Mouse (Mus musculus) left cerebral cortex, postnatal 4 days (tissue): ENCODE data around the gene Flnb. TPM values are rescaled to one million over a fixed set of nuclear protein-coding genes. Genes with fewer than 3 reads are reported as not detected.

Experiments used
- DNase-seq: peaks from one replicate; pipeline ENCODE4 v3.0.0-alpha.2; 2022
- intact Hi-C: fragments of 180-260 bp; cut with DNase I; formaldehyde crosslinking; loops from one replicate; pipeline ENCODE4 v1.15.1; 2025
- total RNA-seq, 2 experiments: library from RNA; stranded (reverse); gene quantifications; 2 replicates each; pipeline ENCODE4 v1.2.3; 2021

Gene Flnb
- total RNA-seq, 2 experiments from 2014 or later, result 36.3 to 44.4 TPM

DNA sequence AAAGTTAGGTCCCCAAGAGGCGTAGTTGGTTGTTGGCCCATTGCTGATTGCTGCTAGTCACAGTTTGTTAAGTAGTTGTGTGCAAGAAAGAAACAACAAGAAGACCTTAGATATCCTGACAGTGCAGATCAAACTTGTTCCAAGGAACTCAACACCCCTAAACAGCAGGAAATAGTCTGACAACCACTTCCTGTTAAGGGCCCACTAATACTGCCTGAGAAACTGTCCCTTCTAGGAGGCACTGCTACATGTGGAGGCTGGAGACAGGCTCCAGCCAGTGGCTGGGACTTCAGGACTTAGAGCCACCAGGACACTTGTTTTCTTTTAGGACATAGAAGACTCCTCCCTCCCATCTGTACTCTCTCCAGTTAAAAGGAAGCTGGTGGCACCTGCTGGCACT, 159.7 kb downstream of the Flnb start:
- intact Hi-C loops, result no loop called here
- no peak for DNase-seq

DNA sequence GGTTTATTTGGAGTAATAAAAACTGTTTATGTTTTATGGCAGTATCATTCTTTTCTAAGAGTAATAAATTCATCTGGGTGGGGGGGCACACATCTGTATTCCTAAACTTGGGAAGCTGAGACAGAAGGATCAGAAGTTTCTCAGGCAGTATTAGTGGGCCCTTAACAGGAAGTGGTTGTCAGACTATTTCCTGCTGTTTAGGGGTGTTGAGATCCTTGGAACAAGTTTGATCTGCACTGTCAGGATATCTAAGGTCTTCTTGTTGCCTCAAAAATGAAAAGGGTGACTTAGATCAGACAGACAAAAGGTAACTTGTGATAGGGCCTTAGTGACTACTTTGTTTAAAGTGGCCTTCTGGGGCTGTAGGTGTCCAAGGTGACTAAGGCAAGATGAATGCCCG, 160.4 kb downstream of the Flnb start:
- intact Hi-C loops, result no loop called here

DNA sequence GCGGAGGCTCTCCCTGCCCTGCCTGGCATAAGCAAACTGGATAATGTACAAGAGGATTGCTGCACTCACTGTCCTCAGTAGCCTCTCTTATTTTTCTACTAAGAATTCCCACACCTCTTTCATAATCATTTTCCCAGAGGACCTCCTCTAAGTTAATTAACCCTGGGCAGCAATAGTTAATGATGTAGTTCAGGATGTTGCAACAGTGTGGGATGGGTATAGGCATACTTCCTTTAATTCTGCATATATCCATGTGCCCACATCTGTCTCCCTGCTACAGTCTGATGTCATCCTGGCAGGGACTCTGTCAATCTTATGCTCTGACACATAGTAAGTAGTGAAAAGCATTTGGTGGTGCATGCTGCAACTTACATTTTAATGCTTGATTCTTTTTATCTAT, 163.5 kb downstream of the Flnb start:
- no peak for DNase-seq
- intact Hi-C loops, result no loop called here

More for the DNA sequence above, 160.4 kb downstream of the Flnb start:
- DNase-seq, result no peak

DNA sequence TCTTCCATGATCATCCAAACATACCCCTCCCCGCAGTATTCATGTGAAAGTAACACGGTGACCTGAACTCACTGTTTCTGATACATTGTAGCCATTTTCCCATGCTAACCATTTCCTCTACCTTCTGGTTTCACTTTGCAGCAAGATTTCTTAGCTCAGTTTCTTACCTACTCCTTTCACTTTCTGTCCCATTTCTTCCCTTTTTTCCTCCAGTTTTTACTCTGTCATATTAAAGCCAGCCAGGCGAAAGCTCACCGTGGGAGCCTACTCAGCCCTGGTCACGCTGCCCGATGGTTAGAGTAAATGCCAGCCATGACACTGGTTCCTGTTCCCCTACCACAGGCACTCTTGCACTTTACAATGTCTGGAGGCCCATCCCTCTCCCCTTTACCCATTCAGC, 169.2 kb downstream of the Flnb start:
- intact Hi-C loops, result no loop called here
- no peak for DNase-seq

DNA sequence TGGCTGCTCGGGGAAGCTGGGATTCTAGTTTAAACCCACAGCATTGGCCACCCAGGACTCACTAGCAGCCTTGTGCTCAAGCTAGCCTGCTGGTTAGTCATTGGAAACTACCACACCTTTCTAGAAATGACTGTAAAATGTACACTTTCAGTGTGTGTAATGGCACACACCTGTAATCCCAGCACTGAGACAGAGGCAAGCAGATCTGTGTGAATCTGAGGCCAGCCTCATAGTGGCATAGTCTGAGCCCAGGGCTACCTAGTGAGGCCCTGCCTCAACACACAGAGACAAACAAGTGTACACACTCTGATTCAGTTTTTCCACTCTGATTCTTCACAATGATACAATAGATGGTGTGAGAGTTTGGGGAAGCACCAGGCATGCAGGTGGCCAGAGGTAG, 171.6 kb downstream of the Flnb start:
- DNase-seq, result no peak
- intact Hi-C loops, result no loop called here

DNA sequence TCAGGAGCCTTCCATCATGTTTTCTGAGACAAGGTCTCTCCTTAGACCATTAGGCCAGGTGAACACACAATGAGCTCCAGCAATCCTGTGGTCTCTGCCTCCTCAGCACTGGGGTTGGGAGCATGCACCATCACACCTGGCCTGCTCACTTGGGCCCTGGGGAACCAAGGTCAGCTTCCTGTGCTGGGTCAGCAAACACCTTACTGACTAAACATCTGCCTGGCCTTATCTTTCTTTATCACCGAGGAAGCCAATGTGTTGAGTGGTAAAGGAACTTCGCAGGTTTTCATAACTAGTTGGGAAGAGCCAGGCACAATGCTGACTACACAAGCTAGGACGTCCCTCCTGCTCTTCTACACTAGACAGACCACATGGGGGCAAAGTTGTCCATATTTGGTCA, 172.2 kb downstream of the Flnb start:
- DNase-seq, result no peak
- intact Hi-C loops, result no loop called here

DNA sequence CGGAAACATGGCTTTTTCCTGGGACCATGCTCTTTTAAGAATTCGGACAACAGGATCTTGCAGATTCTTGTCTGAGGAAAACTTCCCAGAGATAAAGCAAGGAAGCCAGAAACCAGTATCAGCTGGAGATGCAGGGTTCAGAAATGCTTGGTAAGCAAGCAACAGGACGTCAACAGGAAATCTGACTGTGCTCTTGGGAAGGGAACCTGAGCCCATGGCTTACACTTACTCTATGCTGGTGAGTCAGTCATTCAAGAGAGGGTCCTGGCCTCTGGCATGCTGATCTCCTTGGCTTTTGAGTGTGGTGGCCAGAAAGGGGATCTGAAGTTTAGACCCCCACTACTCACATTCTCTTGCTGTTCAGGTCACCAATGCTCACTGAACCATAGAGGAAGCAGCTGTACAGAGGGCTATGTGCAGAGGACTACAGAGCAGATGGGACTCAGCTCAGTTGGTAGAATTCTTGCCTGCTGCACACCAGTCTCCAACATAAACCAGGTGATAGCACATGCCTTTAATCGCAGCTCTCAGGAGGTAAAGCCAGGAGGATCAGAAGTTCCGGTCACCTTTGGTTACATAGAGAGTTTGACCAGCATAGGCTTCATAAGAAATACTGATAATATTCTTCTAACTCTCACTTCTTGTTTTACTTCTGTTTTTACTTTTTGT, 173.5 kb downstream of the Flnb start:
- no peak for DNase-seq
- intact Hi-C loops, result no loop called here

DNA sequence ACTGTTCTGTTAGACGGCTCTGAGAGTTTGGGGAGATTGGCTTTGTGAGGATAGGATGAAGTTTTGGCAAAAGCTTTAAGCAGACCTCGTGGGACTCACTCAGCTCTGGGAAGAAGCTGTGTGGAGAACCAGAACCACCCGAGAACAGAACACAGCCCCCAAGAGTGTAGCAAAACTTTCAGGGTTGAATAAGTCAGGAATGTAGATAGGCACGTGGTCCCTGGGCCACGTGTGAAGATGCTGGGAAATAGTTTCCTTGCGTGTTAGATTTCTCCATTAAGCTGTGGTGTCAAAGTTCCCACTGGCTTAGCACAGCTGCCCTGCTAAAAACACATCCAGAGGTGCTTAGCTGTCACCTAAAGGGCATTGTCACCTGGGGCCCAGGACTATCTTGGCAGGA, 174.4 kb downstream of the Flnb start:
- intact Hi-C loops, result no loop called here
- DNase-seq, result no peak

DNA sequence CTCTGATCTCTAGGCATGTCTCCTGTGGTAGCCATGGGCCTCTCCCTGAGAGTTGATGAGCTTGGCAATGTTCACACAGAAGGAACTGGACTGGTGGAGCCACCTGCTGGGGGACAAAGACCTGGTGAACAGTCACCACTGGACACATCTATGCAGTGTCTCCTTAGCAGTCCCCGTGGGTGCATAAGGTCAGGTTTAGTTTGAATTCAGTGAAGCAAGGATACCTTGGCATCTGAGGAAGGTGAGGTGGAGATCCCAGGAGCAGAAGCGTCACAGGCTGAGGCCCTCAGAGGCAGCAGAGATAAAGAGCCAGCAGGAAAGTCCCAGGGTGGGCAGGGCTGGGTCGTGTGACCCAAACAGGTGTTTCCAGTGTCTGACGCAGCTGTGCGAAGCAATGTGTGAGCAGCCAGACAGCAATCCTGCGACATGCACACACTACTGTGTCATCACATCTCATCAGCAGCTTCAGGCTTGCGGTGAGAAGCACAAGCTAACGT, 176.6 kb downstream of the Flnb start, which contains the start of gene Dnase1l3:
TSS of gene Dnase1l3 (minus strand) at position 303 of the 497 bp plus-strand sequence.
- peak; percentile 25 for DNase-seq

DNA sequence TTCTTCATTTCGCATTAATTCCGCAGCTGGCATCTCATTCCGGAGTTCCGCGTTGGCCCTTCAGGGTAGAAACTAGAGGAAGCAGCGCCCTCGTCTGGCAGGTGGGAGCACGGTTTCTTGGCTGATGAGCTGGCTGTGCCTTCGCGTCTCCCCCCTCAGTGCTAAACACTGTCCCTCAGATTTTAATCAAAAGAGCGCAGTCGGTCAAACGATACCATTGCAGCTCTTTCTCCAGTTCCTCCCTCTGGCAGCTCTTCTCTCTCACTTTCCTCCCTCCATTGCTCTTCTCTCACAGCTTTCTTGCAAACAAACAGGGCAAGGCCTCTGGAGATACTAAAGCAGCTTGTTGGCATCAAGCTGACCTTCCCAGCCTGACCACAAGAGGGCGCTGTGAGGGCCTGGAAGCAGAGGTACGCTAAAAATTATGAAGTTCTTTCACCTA, 179.5 kb downstream of the Flnb start:
- peak; percentile 93 for DNase-seq
- intact Hi-C loops, result no loop called here

More for the DNA sequence above, 176.6 kb downstream of the Flnb start, which contains the start of gene Dnase1l3:
- intact Hi-C loops, result no loop called here

DNA sequence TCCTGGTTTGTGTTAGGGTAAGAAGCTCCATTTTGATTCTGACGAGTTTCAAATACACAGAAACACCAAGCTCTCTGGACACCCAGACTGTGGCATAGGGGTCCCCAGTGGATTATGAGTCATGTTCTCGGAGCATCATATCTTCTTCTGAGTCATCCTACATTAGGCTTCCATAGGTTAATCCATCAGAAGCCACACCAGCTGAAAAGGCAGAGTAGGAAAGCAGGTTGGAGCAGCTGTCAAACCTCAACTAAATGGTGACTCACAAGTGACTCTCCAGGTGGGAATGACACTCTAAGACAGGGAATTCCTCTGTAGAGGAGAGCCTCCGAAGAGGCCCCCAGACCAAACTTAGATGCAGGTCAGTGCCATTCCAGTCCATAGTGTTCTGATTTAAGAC, 181.3 kb downstream of the Flnb start:
- no peak for DNase-seq
- intact Hi-C loops, result no loop called here

DNA sequence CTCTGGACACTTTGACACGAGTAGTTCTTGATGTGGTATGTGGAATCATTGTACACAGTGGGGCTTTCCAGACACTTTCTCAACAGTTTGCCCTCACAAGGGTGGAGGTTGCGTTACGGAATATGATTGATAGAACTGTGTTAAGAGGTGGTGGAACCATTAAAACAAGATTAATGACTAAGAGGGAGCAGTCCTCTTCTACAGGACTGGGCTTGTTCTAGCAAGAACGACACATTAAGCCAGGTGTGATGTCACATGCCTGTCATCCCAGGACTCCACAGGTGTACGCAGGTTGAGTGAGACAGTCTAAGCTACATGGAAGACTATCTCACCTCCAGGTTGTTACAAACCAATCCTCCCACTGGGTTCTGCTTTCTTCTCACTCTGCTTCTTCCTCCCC, 181.7 kb downstream of the Flnb start:
- no peak for DNase-seq
- intact Hi-C loops, result no loop called here

DNA sequence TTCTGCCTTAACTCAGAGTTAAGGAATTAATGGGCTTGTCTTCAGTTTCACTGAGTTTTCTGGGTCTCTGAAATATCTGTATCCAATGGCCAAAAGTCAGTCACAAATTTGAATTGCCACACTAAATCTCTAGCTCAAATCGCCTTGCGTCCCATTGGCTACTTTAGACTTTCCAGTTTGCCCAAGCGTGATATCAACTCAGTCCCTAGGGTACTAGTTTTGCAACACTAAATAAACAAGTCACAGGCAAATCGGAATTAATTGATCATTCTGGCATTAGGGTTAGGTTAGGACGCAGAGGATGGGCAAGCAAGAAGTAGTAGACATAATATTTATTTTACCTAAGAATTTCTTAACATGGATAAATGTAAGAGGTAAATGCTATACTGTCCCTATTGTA, 182.5 kb downstream of the Flnb start:
- no peak for DNase-seq
- intact Hi-C loops, result loop anchor here (5.0 kb wide), 1 partner anchor 42 kb away; no protein-coding TSS in a partner anchor

Other genes with a start within 250 kb of the Flnb start
- 10 to 100 TPM; 27.9 to 28.2 TPM for gene Gm3558, start 249.4 kb upstream of the Flnb start, total RNA-seq
- gene Gm10338, start 222.4 kb upstream of the Flnb start, total RNA-seq, result not detected
- gene Gm10128, start 174.0 kb upstream of the Flnb start, total RNA-seq, result not detected
- not detected for gene Gm26661, start 26.4 kb upstream of the Flnb start, total RNA-seq
- not detected for gene Gm45521, start 139.3 kb downstream of the Flnb start, total RNA-seq
- gene Dnase1l3, start 176.6 kb downstream of the Flnb start, total RNA-seq, result under 1 TPM in 1 of 2 experiments, not detected in 1; 0.06 TPM
- gene Abhd6, start 184.9 kb downstream of the Flnb start, total RNA-seq, result 10 to 100 TPM; 25.5 to 27.3 TPM